Mouse (Mus musculus) liver, embryonic 16.5 days (tissue): ENCODE results near the gene Scgb1c1. TPM values are rescaled to one million over a fixed set of nuclear protein-coding genes. Genes with fewer than 3 reads are reported as not detected.

ENCODE experiments used
- ATAC-seq: fragments of 200-750 bp; cut with Nextera tagmentation; 2 replicates; pipeline ENCODE4 v1.8.0; 2017; ENCODE audit warnings: low read depth, mild to moderate bottlenecking, moderate number of reproducible peaks, moderate library complexity
- H3K27ac ChIP-seq: fragments of 300-500 bp; sonication (generic); 2 replicates; pipeline ENCODE4 v1.5.1; 2014; ENCODE audit warnings: mild to moderate bottlenecking, low read length
- H3K27me3 ChIP-seq: fragments of 300-500 bp; sonication (generic); 2 replicates; pipeline ENCODE4 v1.6.1; 2014; ENCODE audit warnings: low read depth, low read length, mixed read lengths; ENCODE audit not compliant: control insufficient read depth, insufficient read depth
- H3K36me3 ChIP-seq: fragments of 300-500 bp; sonication (generic); 2 replicates; pipeline ENCODE4 v1.6.1; 2014; ENCODE audit warnings: mild to moderate bottlenecking; ENCODE audit not compliant: control insufficient read depth, insufficient read depth
- H3K4me1 ChIP-seq: fragments of 300-500 bp; sonication (generic); 2 replicates; pipeline ENCODE4 v1.6.1; 2014; ENCODE audit warnings: low read depth, low read length, mixed read lengths; ENCODE audit not compliant: control insufficient read depth
- H3K4me2 ChIP-seq: fragments of 300-500 bp; sonication (generic); 2 replicates; pipeline ENCODE4 v1.6.1; 2014; ENCODE audit warnings: low read depth, low read length, mixed read lengths
- H3K4me3 ChIP-seq: fragments of 300-500 bp; sonication (generic); 2 replicates; pipeline ENCODE4 v1.5.1; 2014; ENCODE audit warnings: low read depth, mild to moderate bottlenecking, low read length
- H3K9ac ChIP-seq: fragments of 300-500 bp; sonication (generic); 2 replicates; pipeline ENCODE4 v1.6.1; 2014; ENCODE audit warnings: low read depth, low read length
- H3K9me3 ChIP-seq: fragments of 300-500 bp; sonication (generic); replicated peaks from 2 replicates; pipeline ENCODE4 v1.6.1; 2016; ENCODE audit warnings: low read length; ENCODE audit not compliant: control insufficient read depth
- WGBS: fragments of 180-500 bp; shearing (Covaris S2); extraction: QIAGEN DNeasy Blood & Tissue Kit; methylation state at CpG from one replicate; pipeline ENCODE4 v1.1.7; 2014; ENCODE audit not compliant: insufficient replicate concordance; 5-methylcytosine and 5-hydroxymethylcytosine counted together
- polyA plus RNA-seq: library from polyadenylated mRNA; unstranded; fragments of >200 nt; fragmentation: Nextera tagmentation; extraction: Ambion mirVana; gene quantifications from 2 replicates; pipeline ENCODE4 v1.2.1, GENCODE M21; 2015

The Scgb1c1 gene
- polyA plus RNA-seq, 1 experiment from 2014 or later = not detected

GRCm38 (mm10) chr7:140836243-140837115 is 8.9 kb upstream of the Scgb1c1 start:
- H3K9me3 ChIP-seq = no peaks in the 10 kb centered on the region
- H3K4me2 ChIP-seq = no peak overlapping the region
- no peak for ATAC-seq
- H3K27me3 ChIP-seq = no peaks in the 10 kb centered on the region
- no peaks in the 10 kb centered on the region for H3K36me3 ChIP-seq
- WGBS = 71% methylated on average over 9 of the region's 9 CpGs
- no peak overlapping the region for H3K9ac ChIP-seq
- no peak overlapping the region for H3K4me3 ChIP-seq
- no peaks in the 10 kb centered on the region; the same call in 1 of the 2 replicates for H3K4me1 ChIP-seq
- no peak overlapping the region for H3K27ac ChIP-seq

GRCm38 (mm10) chr7:140839556-140839955 is 5.8 kb upstream of the Scgb1c1 start:
- H3K27me3 ChIP-seq = peaks cover 6% of the 10 kb centered on the region
- H3K4me1 ChIP-seq = no peaks in the 10 kb centered on the region; the same call in 1 of the 2 replicates
- no peak overlapping the region for H3K9ac ChIP-seq
- no peak for ATAC-seq
- H3K4me3 ChIP-seq = no peak overlapping the region
- WGBS = 48% methylated on average over 5 of the region's 5 CpGs
- no peaks in the 10 kb centered on the region for H3K9me3 ChIP-seq
- no peaks in the 10 kb centered on the region for H3K36me3 ChIP-seq
- H3K27ac ChIP-seq = no peak overlapping the region
- no peak overlapping the region for H3K4me2 ChIP-seq

- no peak overlapping the region for H3K4me2 ChIP-seq
Measured at GRCm38 (mm10) chr7:140840750-140841735, 4.3 kb upstream of the Scgb1c1 start.

GRCm38 (mm10) chr7:140843806-140844205 is 1.5 kb upstream of the Scgb1c1 start:
- no peak overlapping the region for H3K4me3 ChIP-seq
- 54% methylated on average over 7 of the region's 7 CpGs for WGBS
- peaks cover 6% of the 10 kb centered on the region for H3K27me3 ChIP-seq
- H3K4me1 ChIP-seq = no peaks in the 10 kb centered on the region
- no peak for ATAC-seq
- no peaks in the 10 kb centered on the region for H3K36me3 ChIP-seq
- no peak overlapping the region for H3K27ac ChIP-seq
- no peak overlapping the region for H3K4me2 ChIP-seq
- H3K9ac ChIP-seq = no peak overlapping the region
- H3K9me3 ChIP-seq = no peaks in the 10 kb centered on the region

More at GRCm38 (mm10) chr7:140840750-140841735, 4.3 kb upstream of the Scgb1c1 start:
- H3K27me3 ChIP-seq = peaks cover 6% of the 10 kb centered on the region
- no peak overlapping the region for H3K27ac ChIP-seq
- no peaks in the 10 kb centered on the region for H3K4me1 ChIP-seq
- WGBS = 32% methylated on average over 19 of the region's 19 CpGs
- no peaks in the 10 kb centered on the region for H3K36me3 ChIP-seq
- no peak overlapping the region for H3K9ac ChIP-seq
- H3K9me3 ChIP-seq = no peaks in the 10 kb centered on the region
- no peak for ATAC-seq
- H3K4me3 ChIP-seq = no peak overlapping the region

DNA sequence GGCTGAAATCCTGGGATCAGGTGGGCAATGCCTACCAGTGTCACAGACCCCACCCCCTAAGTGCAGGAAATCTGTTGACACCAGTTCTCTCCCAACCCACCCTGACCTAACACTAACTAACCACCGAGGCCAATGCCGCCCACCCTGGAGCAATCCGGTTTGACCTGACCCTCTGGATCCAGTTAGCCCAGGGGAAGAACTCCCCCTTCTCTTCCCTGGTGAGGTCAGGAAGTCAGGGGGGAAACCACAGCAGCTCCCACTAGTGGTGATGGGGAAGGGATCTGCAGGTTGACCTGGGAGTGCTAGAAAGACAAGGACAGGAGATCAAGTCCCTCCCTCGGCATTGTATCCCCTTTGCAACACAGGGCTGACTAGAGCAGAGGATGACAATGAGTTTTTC is 336 bp downstream of the Scgb1c1 start:
- no peak for ATAC-seq
- Histone ChIP-seq H3K27ac (no peak overlapping the region), H3K4me1 (no peaks in the 10 kb centered on the region), H3K4me2 (no peak overlapping the region), H3K4me3 (no peak overlapping the region), H3K27me3 (peaks cover 6% of the 10 kb centered on the region), H3K9ac (no peak overlapping the region), H3K9me3 (no peaks in the 10 kb centered on the region), H3K36me3 (no peaks in the 10 kb centered on the region)
- WGBS = 57% methylated on average over 4 of the region's 4 CpGs

DNA sequence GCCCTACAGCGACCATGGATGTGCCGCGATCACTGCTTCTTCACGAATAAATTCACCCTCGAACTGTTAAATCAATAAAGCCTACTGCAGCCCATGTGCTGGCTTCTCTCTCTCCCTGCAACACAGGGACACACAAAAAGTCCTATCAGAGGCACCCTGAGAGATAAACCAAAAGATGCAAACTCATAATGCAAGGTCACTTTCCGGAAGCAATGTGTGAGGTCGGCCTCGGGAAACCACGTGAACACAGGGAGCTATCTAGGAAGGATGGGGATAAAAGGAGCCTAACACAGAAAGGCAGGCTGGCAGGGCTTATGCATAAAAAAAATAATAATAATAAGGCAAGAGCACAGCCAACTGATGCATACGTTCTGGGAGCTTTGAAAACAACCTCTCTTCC is 1.3 kb downstream of the Scgb1c1 start:
- Histone ChIP-seq H3K4me3 (no peak overlapping the region), H3K27me3 (peaks cover 6% of the 10 kb centered on the region), H3K4me1 (no peaks in the 10 kb centered on the region), H3K4me2 (no peak overlapping the region), H3K9me3 (no peaks in the 10 kb centered on the region), H3K9ac (no peak overlapping the region), H3K27ac (no peak overlapping the region), H3K36me3 (no peaks in the 10 kb centered on the region)
- no peak for ATAC-seq
- 64% methylated on average over 10 of the region's 10 CpGs for WGBS

- H3K9ac ChIP-seq = no peak within 1 kb of the TSS; the same call in 1 of the 2 replicates
Measured at GRCm38 (mm10) chr7:140847755-140848580, 2.6 kb downstream of the Scgb1c1 start, which contains the start of gene Odf3. Gene Odf3, plus strand, starts transcription at chr7:140847805.

DNA sequence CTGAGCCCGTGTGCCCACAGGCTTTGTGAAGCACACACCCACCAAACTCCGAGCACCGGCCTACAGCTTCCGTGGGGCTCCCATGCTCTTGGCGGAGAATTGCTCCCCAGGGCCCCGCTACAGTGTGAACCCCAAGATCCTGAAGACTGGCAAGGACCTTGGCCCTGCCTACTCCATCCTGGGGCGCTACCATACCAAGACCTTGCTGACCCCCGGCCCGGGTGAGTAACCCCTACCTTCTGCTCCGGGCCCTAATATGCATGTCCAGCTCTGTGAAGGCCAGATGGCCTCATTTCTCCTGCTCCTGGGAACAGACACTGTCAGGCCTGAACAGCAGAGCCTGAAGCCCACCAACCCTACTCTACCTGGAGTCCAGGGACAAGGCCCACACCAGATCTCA is 3.2 kb downstream of the Scgb1c1 start:
- Histone ChIP-seq H3K4me3 (no peak overlapping the region), H3K4me2 (no peak overlapping the region), H3K27me3 (no peaks in the 10 kb centered on the region; the same call in 1 of the 2 replicates), H3K9ac (no peak overlapping the region), H3K9me3 (no peaks in the 10 kb centered on the region), H3K36me3 (peaks cover 8% of the 10 kb centered on the region; the same call in 1 of the 2 replicates), H3K27ac (no peak overlapping the region), H3K4me1 (peaks cover 8% of the 10 kb centered on the region)
- ATAC-seq = no peak
- 72% methylated on average over 10 of the region's 10 CpGs for WGBS

More at GRCm38 (mm10) chr7:140847755-140848580, 2.6 kb downstream of the Scgb1c1 start, which contains the start of gene Odf3:
- H3K4me1 ChIP-seq = peaks cover 2% of the 10 kb centered on the region; the same call in 1 of the 2 replicates
- 53% methylated on average over 11 of the region's 11 CpGs for WGBS
- ATAC-seq = no peak
- H3K27me3 ChIP-seq = peaks cover 5% of the 10 kb centered on the region
- H3K4me2 ChIP-seq = no peak within 1 kb of the TSS
- H3K36me3 ChIP-seq = peaks cover 7% of the 10 kb centered on the region; the same call in 1 of the 2 replicates
- no peaks in the 10 kb centered on the region for H3K9me3 ChIP-seq
- no peak within 1 kb of the TSS for H3K4me3 ChIP-seq
- H3K27ac ChIP-seq = no peak within 1 kb of the TSS
